Mouse (Mus musculus): Measurements from ENCODE around the gene Rgs12. TPM values are rescaled to one million over a fixed set of nuclear protein-coding genes. Genes with fewer than 3 reads are reported as not detected.

Gene Rgs12
- 2.0 TPM for polyA plus RNA-seq (2014; fragmentation: Illumina TruSeq; extraction: RNeasy Lipid Tissue Mini Kit (QIAGEN cat#74804); ENCODE audit: low read depth, low replicate concordance)

DNA sequence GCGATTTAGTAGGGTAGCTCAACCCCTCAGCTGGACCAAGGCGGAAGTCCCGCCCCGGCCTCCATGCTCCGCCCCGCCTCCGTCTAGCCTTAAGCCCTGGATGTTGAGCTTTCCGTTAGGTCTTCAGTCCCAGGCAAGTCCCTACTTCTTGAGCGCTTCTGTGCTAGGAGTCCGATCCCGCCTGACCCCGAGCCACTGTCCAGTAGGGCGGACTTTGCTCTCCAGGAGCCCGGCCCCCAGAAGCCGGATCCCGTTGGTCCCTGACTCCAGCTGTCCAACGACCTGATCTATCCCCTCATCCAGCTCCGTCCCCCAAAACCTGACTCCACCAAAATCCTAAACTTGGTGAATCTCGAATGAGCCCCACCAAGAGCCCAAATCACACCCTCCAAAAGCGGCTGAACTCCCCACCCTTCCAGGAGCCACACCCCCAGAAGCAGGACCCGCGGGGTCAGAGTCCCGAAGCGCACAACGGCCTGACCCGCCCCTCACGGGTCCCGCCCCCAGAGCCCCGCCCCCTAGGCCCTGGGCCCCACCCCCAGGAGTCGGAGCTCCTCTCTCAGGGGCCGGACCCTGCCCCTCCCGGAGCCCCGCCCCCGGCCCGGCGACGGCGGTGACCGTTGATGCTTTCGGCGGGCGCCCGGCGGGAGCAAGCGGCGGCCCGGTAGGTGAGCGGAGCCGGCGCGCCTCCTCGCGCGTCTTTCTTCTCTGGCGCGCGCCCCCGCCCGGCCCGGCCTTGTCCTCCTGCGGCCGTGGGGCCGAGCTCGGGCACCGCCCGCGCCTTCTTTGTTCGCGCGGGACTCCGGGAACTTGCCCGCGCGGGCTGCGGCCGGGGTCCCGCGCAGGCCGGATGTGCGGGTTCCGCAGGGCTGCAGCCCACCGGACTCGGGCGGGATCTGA lies at the start of gene Rgs12:
Rgs12 (plus strand) TSS at position 585 of the 900 bp plus-strand sequence.

DNA sequence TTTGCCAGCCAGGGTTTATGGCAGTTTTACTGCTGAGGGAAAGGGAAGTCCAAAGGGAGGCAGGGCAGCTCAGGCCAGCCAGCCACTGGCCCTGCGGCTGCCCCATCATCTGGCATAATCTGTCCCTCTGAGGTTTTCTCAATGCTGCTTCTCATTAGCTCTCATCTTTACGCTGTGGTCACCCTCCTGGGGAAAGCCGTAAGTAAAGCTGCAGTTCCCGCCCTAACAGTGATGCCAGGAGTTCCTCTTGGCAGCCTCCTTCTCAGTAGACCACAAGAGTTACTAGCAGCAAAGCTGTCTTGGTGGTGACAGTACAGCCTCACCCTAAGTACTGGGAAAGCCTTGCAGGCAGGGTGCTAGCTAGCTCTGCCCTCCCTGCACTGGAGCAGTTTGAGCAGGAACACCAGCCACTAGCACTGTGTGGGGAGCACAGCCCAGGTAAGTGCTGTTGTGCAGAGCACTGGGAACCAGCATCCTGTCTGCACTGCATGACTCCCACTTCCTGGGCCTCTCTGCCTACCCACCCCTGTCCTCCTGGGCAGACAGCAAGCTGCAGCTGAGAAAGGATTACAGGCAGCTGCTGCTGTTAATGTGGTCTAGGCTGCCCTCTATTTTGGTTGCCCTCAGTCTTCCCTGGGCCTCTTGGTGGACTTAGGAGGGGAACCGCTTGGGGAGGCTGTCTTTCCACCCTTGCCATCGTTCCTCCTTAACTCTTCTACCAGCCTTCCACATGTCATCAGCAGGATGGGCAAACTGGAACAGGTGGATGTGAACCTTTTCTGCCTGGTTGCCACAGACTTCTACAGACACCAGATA lies 41.1 kb upstream of the Rgs12 start, which contains the start of gene Msantd1:
Msantd1 (plus strand) TSS at position 103 of the 816 bp plus-strand sequence.

DNA sequence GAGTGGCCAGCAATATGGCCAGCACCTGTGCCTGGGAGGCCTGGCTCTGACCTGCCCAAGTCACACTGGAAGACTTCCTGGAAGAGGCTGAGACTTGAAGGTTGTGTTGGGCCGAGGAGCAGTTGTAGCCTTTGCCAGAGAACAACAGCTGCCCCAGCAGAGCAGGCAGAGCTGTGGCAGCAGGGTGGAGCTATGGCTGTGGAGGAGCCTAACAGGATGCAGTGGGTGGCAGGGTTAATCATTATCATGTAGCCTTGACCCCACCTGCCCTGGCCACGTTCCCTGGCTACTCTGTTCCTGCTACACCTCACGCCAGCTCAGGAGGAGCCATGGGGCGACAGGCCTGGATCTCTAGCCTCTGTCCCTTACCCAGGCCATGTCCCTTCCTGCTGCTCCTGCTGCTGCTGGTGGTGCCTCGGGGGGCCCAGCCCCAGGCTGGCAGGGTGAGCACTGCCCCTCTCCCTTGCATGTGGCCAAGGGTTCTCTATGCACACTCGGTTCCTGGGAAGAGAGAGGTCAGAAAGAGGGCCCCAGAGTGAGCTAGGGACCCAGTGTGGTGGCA lies 92.1 kb downstream of the Rgs12 start, which contains the start of gene Hgfac:
Hgfac (plus strand) TSS at position 242 of the 562 bp plus-strand sequence.

DNA sequence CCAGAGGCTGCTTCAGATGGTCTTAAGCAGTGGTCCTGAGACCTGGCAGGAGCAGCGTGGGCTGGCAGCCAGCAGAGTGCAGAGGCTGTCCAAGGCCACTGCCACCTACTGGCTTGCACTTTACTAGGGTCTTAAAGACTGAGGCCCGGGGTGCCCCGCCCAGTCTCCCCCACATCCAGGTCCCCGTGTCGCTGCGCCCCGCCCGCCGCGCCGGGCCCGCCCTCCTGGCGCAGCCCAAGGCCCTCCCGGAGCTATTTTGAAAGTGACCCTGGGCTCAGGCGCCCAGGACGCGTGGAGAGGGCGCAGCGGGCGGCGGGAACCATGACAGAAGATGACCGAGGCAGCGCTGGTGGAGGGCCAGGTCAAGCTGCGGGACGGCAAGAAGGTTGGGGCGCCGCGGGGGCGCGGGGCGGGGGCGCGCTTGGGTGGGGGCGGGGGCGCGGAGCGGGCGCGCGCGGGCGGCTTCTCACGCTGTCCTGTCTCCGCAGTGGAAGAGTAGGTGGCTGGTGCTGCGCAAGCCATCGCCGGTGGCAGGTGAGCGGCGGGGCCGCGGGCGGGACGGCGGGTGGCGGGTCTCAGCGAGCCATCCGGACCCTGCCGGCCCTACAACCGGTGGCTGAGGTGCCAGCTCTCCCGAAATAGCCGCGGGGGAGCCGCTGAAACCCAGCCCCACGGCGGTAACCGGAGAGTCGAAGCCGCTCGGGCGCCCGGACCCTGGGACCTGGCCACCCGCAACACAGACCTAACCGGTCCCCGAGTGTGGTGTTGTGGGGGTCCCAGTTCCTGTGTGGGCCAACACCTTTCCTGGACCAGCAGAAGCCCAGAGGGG lies 107.6 kb downstream of the Rgs12 start, which contains the start of gene Dok7:
Dok7 (plus strand) TSS at position 163 of the 829 bp plus-strand sequence.

Other genes starting within 250 kb of the Rgs12 start
- gene Htt, start 187.7 kb upstream of the Rgs12 start, polyA plus RNA-seq (2014; fragmentation: Illumina TruSeq; extraction: RNeasy Lipid Tissue Mini Kit (QIAGEN cat#74804); ENCODE audit: low read depth, low replicate concordance): 2.3 TPM
- not detected for gene Msantd1, start 41.4 kb upstream of the Rgs12 start, polyA plus RNA-seq (2014; fragmentation: Illumina TruSeq; extraction: RNeasy Lipid Tissue Mini Kit (QIAGEN cat#74804); ENCODE audit: low read depth, low replicate concordance)
- 14.4 TPM for gene Hgfac, start 92.1 kb downstream of the Rgs12 start, polyA plus RNA-seq (2014; fragmentation: Illumina TruSeq; extraction: RNeasy Lipid Tissue Mini Kit (QIAGEN cat#74804); ENCODE audit: low read depth, low replicate concordance)
- gene Dok7, start 107.3 kb downstream of the Rgs12 start, polyA plus RNA-seq (2014; fragmentation: Illumina TruSeq; extraction: RNeasy Lipid Tissue Mini Kit (QIAGEN cat#74804); ENCODE audit: low read depth, low replicate concordance): not detected
- 6.3 TPM for gene Lrpap1, start 156.3 kb downstream of the Rgs12 start, polyA plus RNA-seq (2014; fragmentation: Illumina TruSeq; extraction: RNeasy Lipid Tissue Mini Kit (QIAGEN cat#74804); ENCODE audit: low read depth, low replicate concordance)

Measured in liver, adult 10 weeks (tissue).